Mouse (Mus musculus) embryo, embryonic 10.5 days (tissue): ENCODE data around the gene Rnasel.

ENCODE experiments used
- DNase-seq: peaks from one replicate; pipeline ENCODE4 v3.0.0-alpha.2; 2015; ENCODE audit warnings: low spot score

Rnasel gene

DNA sequence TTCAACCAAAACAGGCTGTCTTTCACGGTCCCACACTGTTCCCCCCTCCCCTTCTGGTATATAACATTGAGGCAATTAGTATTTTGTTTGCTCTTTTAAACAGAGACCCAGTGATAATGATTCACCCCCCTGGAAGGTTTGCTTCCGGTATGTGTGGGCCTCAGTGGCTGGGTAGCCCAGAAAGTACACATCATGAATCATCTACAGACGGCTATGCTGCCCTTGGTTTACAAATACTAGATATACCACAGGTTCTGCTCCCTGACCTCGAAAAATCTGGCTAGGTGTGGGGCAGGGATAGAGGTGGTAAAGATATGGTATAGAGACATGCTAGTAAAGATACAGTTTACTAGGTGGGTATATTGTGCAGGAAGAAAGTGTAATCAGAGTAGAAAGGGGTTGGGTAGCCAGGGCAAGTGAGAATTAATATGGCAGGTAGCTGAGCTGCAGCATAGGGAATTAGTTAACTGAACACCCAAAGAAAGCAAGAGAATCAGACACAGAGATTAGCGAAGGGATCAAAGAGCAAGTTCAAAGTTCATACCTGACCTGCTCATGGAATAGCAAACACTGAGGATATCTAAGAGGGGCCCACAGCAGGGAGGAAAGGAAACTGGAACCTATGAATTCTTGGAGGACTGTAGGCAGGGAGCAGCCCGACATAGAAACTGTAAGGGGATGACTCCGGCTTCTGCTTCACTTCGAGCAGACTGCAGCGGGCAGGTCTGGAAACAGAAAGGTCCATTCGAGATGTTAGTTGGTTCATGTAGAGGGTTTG, 21.0 kb downstream of the Rnasel start:
- DNase-seq: no peak

DNA sequence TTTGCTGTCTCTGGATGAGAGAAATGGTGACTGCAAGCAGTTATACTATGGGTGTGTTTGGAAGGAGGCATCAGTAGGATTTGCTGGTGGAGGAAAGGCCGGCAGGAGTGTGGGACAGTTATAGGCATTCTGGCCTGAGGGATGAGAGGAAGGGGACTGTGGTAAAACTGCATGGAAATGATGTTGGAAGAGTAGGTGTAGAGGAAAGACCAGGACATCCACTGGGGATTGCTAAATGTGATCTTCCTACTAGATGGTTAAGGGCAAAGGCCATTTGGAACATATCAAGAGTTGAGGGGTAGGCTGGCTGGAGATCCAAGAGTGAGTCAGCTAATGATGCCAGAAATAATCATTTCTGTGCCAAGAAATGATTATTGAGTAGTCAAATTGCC, 21.5 kb downstream of the Rnasel start:
- DNase-seq: no peak

DNA sequence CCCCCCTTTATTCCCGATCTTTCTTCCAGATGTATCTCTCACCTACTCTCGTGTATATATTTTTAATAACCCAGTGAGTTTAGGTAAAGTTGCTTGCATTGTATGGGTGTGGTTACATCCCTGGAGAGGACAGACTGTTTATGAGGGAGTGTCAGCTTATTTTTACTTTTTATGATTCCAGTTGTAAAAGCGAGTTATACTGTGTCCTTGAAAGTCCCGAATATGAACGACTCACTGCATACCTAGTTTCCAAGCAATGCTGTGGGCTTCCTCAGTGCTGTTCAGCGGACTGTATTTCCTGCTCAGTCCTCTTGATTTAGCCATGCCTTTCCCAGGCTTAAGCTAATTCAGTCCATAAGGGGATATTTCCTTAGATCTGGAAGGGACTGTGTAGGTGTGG, 25.9 kb downstream of the Rnasel start:
- no peak for DNase-seq

DNA sequence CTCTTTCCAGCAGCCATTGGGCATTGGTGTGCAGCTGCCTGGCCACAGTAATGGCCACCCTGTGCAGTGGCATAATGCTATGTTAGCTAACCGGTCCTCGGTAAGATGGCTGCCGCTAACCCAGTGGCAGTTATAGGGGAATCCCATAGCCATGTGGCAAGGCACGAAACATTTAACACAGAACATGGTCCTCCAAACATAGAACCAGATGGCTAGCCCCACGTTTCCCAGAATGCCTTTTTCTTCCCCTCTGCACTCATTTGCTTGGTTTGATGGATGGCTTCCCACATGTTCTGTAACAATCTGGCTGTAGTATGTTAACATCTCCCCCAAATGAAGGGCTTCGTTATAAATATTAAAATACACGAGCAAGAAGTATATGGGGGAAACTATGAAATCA, 27.0 kb downstream of the Rnasel start:
- no peak for DNase-seq

DNA sequence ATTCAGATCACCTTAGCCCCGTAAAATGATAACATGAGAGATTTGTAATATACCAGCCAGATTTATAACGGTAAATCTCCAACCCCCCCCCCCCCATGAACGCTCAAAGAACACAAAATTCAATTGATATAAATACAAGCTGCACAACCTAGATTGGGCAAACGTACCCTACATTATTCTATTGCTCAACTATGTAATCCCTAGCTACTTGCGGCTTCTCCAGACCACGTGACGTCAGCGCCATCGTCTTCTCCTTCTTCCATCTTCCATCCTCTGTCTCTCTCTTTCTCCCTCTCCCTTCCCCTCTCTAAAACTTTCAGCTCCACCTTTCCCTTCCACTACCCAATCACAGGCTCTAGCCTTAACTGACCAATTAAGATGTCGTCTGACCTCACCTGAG, 29.0 kb downstream of the Rnasel start:
- DNase-seq: no peak

DNA sequence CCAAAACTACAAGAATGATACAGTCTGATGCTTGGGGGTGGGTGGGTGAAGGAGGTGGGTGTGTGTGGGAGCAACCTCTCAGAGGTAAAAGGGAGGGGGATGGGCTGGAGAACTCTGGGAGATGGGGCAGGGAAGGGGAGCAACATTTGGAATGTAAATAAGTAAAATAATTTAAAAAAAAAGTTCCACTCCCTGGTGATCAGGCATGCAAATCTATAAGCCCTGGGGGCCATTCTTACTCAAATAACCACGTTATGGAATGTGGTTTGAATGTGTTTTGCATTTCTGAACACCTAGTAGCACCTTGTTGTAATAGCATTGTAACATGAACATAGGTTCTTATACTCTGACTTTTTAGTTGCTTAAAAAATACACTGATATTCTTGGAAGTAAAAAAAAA, 34.1 kb downstream of the Rnasel start:
- DNase-seq: no peak

DNA sequence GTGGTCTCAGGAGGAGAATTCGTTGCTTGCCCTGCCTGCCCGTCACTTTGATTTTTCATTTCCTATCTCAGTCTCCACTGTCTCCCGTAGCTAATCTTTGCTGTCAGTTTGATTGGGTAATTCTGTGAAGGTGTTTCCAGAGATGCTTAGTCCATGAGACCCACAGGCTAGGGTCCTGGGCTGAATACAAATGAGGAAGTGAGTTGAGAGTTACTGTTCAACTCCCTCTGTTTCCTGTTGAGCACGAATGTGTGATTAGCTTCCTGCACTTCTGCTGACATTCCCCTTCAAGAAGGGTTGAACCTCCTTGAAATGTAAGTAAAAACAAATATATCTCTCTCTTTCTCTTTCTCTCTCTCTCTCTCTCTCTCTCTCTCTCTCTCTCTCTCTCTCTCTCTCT, 36.4 kb downstream of the Rnasel start:
- DNase-seq: no peak

DNA sequence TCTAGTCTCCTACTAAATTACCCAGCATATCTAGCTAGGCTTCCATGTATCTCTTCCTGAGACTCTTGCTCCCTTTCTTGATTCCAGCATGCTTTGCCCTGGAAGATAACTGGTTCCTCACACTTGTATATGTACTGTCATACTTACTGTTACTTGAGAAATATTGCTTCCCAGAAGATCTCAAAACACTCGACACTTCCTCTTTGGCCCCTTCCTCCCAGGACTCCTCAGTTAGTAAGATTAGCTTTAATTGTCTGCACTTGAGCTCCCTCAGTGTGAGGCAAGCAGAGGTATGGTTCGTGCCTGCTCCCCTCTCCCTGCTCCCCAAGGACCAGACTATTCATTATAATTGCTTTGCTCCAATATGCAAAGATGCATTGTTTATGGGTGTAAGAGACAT, 41.5 kb downstream of the Rnasel start:
- DNase-seq: no peak

DNA sequence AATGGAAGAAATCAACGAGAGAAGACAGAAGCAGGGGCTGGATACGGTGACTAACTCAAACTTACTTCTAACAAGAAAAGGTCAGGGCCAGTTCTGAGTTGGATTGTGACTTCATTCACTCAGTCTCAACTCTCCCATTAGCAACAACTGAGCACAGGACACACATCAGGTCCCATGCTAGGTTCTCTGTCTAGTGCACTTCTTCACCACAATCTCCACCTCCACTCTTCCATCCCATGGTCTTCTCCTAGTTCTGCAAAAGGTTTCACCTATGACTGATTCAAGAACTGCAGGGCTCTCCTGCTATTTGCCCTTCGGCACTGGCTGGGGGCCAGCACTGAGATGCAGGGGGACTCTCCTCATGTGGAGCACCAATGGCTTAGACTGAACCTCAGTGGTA, 45.0 kb downstream of the Rnasel start:
- no peak for DNase-seq

DNA sequence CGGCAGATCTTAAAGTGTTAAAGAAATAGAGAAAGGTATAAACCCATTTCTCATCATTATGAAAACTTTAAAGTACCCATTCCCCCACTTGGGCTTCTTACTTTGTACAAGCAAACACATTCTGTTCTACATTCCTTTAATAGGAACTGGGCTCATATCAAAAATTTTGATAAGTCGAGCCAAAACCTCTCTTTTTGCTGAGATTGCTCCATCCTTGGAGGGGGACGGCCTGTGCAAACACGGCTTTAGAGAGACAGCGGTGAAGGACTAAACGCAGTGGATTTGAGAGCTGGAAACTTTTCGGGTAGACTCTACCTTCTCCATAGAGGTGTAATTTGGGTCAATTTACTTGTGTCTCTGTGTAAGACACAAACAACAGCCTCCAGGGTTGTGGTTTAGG, 53.5 kb downstream of the Rnasel start:
- no peak for DNase-seq

DNA sequence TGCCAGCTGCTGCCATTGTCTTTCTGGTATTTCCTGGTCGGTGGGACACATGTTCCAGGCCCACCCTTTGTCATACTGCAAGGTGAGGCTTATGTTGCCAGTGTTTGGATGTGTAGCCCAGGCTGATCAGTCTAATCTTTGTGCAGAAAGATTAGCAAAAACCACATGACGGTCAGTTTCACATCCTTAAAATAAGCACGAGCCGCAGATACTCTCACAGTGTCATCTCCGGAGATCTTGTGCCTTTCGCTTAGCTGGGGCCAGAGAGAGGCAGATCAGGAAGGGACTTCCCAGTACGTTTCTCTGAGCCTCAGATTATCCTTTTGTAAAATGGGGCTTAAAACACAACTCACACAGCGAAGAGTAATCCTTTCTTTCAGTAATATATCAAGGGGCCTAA, 54.3 kb downstream of the Rnasel start:
- no peak for DNase-seq

DNA sequence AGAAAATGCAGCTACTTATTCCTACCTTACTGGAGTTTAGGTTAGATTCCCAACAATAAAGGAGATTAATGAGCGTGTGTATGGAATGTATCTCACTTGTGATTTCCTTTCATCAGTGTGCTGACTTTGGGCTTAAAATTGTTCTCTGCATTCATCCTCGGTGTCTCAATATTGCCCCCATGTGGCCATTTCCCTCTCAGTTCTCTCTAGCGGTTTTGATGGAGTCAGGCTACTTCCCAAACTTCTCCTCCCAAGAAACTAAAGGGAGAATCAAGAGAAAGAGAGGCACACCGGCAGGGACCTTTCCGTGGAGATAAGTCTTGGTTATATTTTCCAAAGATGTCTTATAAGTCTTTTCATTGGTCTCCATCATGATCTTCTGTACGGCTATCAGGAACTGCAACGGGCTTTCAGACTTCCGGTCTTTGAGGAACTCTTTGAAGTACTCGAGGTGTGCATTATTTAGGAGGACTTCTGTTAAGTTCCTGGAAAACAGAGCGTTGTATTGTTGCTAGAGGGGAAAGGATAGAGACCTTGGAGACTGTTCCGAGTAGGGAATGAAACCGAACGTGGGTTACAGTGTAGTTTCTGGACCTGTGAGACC, 58.3 kb downstream of the Rnasel start:
- peak; percentile 80 for DNase-seq
